Mouse (Mus musculus): ENCODE results near the gene Kcna5. TPM values are rescaled to one million over a fixed set of nuclear protein-coding genes. Genes with fewer than 3 reads are reported as not detected.

Gene Kcna5
- polyA plus RNA-seq (2012): not detected in 2 replicates

DNA sequence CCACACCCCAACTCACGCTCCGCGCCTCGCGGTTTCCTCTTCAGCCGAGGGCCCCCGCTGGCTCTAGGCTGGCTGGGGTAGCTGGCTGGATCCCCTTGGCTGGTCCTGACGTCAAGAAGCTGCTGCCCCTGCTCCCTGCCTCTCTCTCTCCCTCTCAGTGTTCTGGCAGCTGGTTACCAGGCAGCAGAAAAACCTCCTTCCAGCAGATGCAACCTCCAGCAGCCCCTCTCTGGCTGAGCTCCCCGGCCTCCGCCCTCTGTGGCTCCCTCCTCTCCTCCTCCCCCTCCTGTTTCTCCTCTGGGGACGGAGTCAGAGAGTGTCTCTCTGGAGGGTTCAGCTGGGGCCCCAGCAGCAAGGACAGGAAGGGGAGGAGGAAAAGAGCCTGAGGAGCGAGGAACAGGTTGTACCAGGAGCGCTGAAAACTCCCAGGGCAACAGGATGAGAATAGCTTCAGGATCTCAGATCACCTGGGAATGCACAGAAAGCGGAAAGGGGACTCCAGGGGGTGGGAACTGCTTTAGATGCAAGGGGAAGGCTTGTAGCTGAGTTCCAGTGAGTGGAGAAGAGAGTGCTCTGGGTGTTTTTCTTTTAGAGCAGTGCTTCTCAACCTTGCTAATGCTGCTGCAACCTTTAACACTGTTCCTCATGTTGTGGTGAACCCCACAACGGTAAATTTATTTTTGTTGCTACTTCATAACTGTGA is at the start of gene Kcna5:
Gene Kcna5 (minus strand): TSS at position 205 of the 703 bp plus-strand sequence.
- no peak for TF ChIP-seq GATA1 (IDR thresholded peaks at IDR 0.05; ENCODE audit: low read length)

DNA sequence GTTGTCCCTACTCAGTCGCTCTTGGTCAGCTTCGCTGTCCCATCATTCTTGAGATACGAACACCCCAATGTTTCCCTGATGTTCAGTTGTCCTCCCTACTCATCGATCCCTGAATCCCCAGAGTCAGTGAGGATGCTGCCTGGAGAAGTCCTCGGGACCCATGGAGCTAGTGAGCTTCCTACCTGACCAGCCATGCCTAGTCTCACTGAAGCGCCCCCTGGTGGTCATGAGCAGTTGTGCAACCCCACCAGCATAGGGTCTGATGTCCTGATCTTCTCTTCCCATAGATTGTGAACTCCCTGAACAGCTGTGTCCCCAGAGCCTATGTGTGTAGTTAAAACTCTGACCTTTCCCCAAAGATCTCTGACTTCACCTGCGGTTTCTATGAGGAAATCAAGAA is 47.9 kb upstream of the Kcna5 start:
- no peak for TF ChIP-seq GATA1 (IDR thresholded peaks at IDR 0.05; ENCODE audit: low read length)

DNA sequence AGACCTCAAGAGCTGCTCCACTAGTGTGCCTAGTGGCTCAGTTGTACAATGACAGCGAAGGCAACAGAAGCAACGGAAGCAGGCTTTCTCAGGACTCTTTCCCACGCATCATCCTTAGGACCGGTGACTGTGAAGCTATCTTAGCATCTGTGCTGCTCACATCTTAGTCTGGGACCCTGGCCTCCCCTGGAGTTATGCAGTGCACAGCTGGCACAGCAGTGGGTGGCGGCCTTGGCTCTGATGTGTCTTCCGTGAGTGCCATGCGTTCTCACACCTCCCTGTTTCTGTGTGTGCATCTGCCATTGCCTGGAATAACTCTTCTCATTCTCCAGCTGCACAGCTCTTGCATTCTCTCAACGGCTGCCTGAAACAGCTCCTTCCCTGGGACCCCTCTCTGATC is 46.4 kb upstream of the Kcna5 start:
- TF ChIP-seq GATA1 (IDR thresholded peaks at IDR 0.05; ENCODE audit: low read length): no peak

DNA sequence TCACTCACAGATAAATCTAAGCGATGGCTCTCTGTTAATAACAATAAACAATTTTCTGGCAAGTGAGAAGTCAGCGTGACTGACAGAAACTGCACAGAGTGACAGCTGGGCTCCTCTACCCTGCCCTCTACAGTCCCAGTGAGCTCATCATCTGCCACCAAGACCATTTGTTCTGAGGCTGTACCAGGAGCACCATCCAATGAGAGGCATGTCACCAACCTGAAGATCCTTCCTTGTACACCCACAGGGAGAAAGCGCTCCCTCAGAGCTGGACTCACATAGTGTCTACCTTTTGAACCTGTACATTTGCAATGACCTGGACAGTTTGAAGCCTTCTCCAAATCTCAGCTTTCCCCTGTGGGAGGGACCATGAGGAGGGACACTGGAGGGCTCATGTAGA is 45.4 kb upstream of the Kcna5 start:
- no peak for TF ChIP-seq GATA1 (IDR thresholded peaks at IDR 0.05; ENCODE audit: low read length)

DNA sequence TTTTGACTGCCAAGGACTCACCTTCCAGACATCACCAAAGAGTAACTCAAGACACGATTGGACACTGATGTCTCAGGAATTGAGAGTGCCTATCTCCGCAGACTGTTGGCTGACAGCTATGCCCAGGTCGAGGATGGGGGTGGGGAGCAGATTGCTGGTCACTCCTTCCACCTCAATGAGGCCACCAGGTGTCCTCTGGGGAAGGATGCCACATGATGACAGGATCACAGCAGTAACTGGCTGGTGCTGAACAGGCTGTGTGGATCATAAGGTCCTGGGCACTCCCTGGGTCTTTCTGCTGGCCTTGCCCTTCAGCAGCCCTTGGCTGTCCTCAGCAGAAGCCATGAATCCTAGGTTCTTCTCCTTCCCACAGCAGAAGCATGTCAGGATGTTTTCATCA is 42.2 kb upstream of the Kcna5 start:
- TF ChIP-seq GATA1 (IDR thresholded peaks at IDR 0.05; ENCODE audit: low read length): no peak

DNA sequence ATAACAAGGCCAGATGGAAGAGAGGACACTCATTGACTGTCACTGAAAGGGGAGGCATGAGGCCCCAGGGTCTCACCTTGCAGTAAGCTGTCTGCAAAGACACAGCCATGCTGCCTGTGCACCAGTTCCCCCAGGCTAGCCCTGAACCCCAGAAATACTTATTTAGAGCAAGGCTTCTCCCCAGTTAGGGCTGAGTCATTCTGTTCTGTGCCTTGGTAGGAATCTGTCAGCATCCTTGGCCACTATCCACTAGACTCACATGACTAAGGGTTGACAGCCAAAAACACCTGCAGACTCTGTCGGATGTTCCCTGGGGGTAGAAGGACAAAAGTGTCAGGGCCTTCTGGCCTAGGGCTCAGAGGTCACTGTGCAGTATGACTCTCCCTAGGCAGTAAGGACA is 41.4 kb upstream of the Kcna5 start:
- TF ChIP-seq GATA1 (IDR thresholded peaks at IDR 0.05; ENCODE audit: low read length): no peak

DNA sequence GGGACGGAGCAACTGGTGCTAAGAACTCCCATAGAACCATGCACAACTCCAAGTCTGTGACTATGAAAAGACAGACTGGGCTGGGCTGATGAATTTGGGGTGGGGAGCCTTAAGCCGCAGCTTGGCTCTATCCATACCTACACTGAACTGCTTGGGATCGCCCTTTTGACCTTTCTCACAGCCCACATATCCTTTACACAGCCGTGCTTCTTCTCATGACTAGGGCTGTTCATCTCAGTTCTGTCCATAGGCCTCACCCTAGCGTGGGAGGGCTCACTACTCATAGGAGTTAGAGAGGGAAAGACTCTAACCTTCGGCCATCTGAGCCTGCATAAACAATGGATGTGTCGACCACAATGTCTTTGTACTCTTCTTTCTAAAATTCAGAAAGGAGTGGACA is 39.6 kb upstream of the Kcna5 start:
- TF ChIP-seq GATA1 (IDR thresholded peaks at IDR 0.05; ENCODE audit: low read length): no peak

DNA sequence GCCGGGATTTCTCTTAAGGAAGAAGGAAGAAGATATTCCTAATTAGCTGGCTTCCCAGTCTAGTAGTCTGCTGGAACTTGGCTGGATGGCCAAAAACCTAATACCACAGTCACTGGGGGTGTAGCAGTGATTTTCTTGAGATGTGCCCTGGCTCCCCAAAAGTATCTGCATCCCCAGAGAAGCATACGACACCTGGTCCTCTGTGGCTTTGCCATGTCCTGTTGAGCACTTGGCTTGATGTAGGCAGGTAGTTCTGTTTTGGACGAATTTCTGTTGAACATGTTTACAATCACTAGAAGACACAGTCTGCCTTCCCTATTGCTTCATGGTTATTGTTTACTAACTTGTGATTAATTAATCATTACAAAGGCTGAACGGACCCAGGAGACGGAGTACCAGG is 37.8 kb upstream of the Kcna5 start:
- TF ChIP-seq GATA1 (IDR thresholded peaks at IDR 0.05; ENCODE audit: low read length): no peak

DNA sequence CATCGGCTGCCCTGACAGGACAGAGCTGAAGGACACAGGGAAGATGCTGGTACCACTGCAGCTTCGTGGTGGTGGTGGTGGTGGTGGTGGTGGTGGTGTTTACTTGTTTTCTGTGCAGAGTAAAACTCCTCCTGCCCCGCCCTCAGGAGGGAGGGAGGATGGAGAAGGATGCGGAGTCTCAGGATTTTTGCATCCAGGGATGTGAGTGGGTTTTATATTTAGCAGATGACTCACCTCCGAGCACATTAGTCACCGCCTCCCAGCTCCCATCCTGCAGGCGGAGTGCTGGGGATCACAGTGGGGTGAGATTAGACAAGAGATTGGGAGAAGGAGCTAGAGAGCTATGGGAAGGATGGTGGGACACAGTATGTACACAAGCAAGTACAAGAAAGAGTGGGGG is 34.6 kb upstream of the Kcna5 start:
- TF ChIP-seq GATA1 (IDR thresholded peaks at IDR 0.05; ENCODE audit: low read length): no peak

DNA sequence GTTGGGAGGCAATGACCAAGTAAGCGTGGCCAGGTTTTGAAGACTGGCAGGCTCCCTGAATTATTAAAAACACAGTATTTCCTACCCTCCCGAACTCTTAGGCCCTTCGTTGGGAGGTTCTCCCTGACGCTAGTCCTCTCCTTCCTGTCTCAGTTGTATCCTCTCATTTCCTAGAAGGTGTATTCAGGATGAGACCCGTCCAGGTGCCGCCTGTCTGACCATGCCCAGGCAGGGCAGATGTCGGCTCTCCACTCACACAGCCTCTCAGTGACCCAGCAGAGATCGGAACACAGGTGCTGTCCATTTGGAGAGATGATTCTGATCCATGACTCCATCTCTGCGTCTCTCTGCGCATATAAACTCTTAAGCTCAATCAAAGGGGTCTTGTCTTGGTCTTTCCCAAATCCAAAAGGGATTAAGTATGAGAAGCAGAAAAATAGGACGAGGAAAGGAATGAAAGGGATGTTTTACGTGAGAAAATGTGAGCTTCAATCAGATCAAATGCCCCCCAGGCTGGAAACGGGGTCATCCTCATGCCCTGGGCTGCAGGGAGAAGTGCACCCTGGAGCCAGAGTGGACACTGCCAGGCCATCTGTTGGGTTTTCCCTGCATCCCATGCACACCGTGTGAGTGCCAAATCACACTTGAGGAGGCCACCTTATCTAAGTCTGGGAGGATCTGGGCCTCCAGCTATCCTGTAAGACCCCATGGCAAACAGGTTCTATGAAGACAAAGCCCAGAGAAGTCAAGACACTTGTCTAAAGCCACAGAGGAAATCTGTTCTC is 33.0 kb upstream of the Kcna5 start:
- TF ChIP-seq GATA1 (IDR thresholded peaks at IDR 0.05; ENCODE audit: low read length): no peak

DNA sequence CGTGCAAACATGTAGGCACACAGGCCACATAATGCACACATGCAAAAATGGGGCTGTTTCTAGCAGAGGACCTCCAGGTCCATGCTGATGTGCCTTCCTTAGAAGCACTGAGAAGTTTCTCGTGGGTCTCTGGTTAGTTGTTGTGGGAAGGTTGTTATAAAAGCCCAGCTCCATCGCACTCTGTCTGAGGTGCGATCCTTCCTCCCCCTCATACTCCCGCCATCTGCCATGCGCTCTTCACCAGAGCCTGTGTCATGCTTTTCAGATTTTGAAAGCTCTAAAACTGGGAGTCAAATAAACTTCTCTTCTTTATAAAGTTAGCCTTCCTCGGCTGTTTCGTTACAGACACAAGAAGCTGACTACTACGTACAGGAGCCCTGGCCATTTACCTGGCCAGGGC is 32.1 kb upstream of the Kcna5 start:
- TF ChIP-seq GATA1 (IDR thresholded peaks at IDR 0.05; ENCODE audit: low read length): no peak

DNA sequence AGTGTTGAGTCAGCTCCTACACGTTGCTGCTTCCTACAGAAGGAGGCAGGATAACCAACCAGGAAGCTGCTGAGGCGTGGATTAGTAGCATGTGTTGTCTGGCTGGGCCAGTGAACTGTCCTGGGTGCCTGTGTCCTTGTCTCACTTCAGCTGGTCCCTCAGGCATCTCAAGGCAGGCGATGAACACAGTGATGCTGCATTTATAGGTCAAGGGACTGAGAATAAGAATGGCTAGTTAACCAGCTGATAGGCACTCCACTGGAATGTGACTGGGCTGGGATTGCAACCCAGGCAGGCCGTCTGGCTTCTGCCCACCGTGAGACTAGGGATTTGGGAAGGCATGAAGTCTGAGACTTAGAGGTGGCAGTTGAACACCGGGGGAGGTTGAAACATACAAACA is 29.2 kb upstream of the Kcna5 start:
- TF ChIP-seq GATA1 (IDR thresholded peaks at IDR 0.05; ENCODE audit: low read length): no peak

DNA sequence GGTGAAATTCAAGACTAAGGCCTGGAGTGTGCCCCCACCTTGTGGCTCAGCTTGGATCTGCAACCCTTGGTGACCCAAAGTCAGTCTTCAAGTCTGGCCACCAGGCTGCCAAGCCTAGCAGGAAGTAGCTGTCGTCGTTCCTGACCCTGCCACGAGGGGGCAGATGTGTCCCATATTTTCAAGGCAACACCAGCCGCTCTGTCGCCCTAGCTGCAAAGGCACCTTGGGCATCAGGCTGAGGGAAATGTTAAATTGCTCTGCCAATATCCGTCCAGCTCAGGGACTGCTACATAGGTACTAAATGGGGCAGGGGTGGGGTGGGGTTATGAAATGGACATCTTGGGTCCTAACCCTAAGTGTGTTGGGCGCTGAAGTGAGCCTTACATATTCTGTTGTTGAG is 28.7 kb upstream of the Kcna5 start:
- no peak for TF ChIP-seq GATA1 (IDR thresholded peaks at IDR 0.05; ENCODE audit: low read length)

DNA sequence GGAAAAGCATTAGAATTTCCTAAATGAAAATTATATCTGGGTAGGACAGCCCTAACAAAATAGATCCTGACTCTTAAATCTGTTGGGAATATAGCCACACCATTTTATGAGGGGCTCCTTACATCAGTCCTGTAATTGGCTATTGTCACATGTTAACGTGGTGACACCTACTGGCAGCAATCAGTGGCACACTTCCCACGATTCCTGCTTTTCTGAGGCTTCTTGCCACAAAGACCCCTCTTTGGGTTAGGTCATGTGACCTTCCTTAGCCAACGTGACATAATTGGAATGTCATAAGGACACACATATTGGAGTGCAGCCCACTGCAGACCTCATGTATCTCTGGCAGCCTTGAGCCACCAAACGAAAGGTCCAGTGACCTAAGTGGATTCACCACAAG is 26.5 kb upstream of the Kcna5 start:
- TF ChIP-seq GATA1 (IDR thresholded peaks at IDR 0.05; ENCODE audit: low read length): no peak

DNA sequence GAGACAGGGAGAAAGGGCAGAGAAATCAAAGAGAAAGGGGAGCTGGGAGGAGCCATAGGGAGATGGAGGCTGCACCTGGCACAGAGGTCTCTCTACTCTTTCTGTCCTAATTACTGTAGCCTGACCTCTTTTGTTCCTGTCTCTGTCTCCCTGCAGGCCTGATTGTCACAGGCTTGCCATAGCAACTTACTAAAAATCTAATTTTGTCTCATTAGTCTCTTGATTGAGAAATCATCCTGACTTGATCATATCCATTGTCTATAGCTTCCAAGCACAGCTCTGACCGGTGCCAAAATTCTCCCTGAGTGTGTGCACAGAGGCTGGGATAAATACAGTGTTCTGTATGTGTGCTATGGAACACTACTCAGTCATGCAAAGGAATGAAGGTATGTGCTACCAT is 25.5 kb upstream of the Kcna5 start:
- TF ChIP-seq GATA1 (IDR thresholded peaks at IDR 0.05; ENCODE audit: low read length): no peak

DNA sequence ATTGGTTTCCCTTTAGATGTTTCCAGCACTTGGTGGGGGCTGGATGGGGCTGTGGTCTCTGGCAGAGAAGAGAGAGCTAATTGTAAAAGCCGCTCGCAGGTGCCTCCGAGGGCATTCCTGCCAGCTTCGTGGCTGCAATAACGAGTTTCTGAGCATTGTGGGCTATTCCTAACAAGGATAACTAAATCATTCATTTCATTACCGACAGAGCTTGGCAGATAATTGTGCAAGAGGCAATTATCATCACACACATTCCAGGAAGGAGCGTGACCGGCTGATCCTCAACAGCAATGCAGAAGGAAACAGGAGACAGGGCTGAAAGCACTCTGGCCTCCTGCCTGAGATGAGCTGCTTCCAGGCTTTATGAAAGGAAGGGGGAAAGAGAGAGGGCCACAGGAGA is 24.8 kb upstream of the Kcna5 start:
- no peak for TF ChIP-seq GATA1 (IDR thresholded peaks at IDR 0.05; ENCODE audit: low read length)

DNA sequence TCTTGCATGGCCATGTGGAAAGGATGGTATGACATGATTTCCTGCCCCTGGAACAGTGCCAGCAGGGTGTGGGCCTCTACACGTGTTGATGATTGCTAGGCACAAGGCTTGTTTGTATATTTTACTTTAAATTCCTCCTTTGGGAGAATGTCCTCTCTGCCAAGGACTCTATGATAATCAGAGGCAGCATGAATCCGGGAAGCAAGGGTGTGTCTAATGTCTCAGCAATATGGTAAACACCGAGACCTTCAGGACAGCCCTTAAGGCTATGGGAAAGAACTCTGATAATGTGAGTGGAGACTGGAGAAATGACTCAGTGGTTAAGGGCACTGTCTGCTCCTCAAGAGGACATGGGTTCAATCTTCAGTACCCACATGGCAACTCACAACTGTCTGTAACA is 23.1 kb upstream of the Kcna5 start:
- no peak for TF ChIP-seq GATA1 (IDR thresholded peaks at IDR 0.05; ENCODE audit: low read length)
